Mouse (Mus musculus): ENCODE results near the gene 2900026A02Rik.

- TF ChIP-seq CTCF (IDR thresholded peaks at IDR 0.05; ENCODE audit: low read depth) (no peak), EP300 (optimal IDR thresholded peaks at IDR 0.05) (no peak)
Observed at GRCm38 (mm10) chr5:113142486-113142885, 78.5 kb downstream of the 2900026A02Rik start.
